Mouse (Mus musculus) ES-E14 (cell line): ENCODE results near the gene Rbfox3. TPM values are rescaled to one million over a fixed set of nuclear protein-coding genes. Genes with fewer than 3 reads are reported as not detected.

ENCODE experiments used
- DNase-seq: peaks from one replicate; pipeline ENCODE4 v3.0.0-alpha.2; 2013; ENCODE audit warnings: low read depth, low spot score
- H3K27ac ChIP-seq: 2 replicates; pipeline ENCODE4 v1.5.1; 2012; ENCODE audit warnings: low read depth, mild to moderate bottlenecking, low read length, moderate library complexity, mixed read lengths; ENCODE audit not compliant: poor library complexity, insufficient read depth, severe bottlenecking
- H3K36me3 ChIP-seq: 2 replicates; pipeline ENCODE4 v1.6.1; 2012; ENCODE audit warnings: mild to moderate bottlenecking, low read length, moderate library complexity, mixed read lengths; ENCODE audit not compliant: control insufficient read depth, poor library complexity, insufficient read depth, severe bottlenecking
- H3K4me1 ChIP-seq, 2 experiments: fragments of 150-350 bp in 1 of 2; sonication (generic) in 1 of 2; 2 replicates each; pipeline ENCODE4 v1.6.1; 2012; ENCODE audit warnings: low read length in 2 of 2, mild to moderate bottlenecking in 1 of 2, mixed read lengths in 1 of 2; ENCODE audit not compliant: control insufficient read depth in 2 of 2, insufficient read depth in 2 of 2, poor library complexity in 1 of 2
- H3K4me3 ChIP-seq, 2 experiments: fragments of 150-350 bp in 1 of 2; sonication (generic) in 1 of 2; 2 replicates each; pipeline ENCODE4 v1.5.1; 2012; ENCODE audit warnings: low read length in 2 of 2, low read depth in 1 of 2, mild to moderate bottlenecking in 1 of 2, mixed read lengths in 1 of 2; ENCODE audit not compliant: insufficient read depth in 1 of 2, poor library complexity in 1 of 2, severe bottlenecking in 1 of 2
- H3K9ac ChIP-seq: 2 replicates; pipeline ENCODE4 v1.6.1; 2012; ENCODE audit warnings: low read depth, mild to moderate bottlenecking, low read length, mixed read lengths; ENCODE audit not compliant: poor library complexity, insufficient read depth, severe bottlenecking
- H3K9me3 ChIP-seq: fragments of 150-350 bp; sonication (generic); 2 replicates; pipeline ENCODE4 v1.6.1; 2012; ENCODE audit warnings: low read depth, mild to moderate bottlenecking, low read length; ENCODE audit not compliant: control insufficient read depth, insufficient read depth
- CHD2 ChIP-seq: IDR thresholded peaks from 2 replicates; pipeline ENCODE4 v1.6.1; 2014; ENCODE audit warnings: mild to moderate bottlenecking, low read depth, low read length, inconsistent platforms
- HCFC1 ChIP-seq: IDR thresholded peaks from 2 replicates; pipeline ENCODE4 v1.6.1; 2012; ENCODE audit warnings: low read length, inconsistent platforms, borderline replicate concordance; ENCODE audit not compliant: insufficient read depth
- MAFK ChIP-seq: IDR thresholded peaks from 2 replicates; pipeline ENCODE4 v1.6.1; 2014; ENCODE audit warnings: mild to moderate bottlenecking, low read depth, low read length, inconsistent platforms; ENCODE audit not compliant: insufficient read depth
- ZC3H11A ChIP-seq: IDR thresholded peaks from 2 replicates; pipeline ENCODE4 v1.6.1; 2012; ENCODE audit warnings: low read depth, mild to moderate bottlenecking, inconsistent platforms, low read length, borderline replicate concordance
- ZNF384 ChIP-seq: IDR thresholded peaks from 2 replicates; pipeline ENCODE4 v1.6.1; 2012; ENCODE audit warnings: low read depth, low read length, inconsistent platforms
- in situ Hi-C, 2 experiments: fragments of 600-800 bp; cut with MboI; formaldehyde crosslinking; loops; one replicate each; pipeline ENCODE4 v1.15.1; 2025; ENCODE audit warnings: low sequenced_read_pairs in 2 of 2, inconsistent platforms in 1 of 2; ENCODE audit not compliant: unreplicated experiment in 2 of 2
- total RNA-seq: library from RNA; depleted of rRNA; stranded (reverse); fragments of 300-350 nt; gene quantifications from 2 replicates; pipeline ENCODE4 v1.2.3, GENCODE M21; 2012

Gene Rbfox3
- total RNA-seq, 1 experiment = 0.45 TPM

DNA sequence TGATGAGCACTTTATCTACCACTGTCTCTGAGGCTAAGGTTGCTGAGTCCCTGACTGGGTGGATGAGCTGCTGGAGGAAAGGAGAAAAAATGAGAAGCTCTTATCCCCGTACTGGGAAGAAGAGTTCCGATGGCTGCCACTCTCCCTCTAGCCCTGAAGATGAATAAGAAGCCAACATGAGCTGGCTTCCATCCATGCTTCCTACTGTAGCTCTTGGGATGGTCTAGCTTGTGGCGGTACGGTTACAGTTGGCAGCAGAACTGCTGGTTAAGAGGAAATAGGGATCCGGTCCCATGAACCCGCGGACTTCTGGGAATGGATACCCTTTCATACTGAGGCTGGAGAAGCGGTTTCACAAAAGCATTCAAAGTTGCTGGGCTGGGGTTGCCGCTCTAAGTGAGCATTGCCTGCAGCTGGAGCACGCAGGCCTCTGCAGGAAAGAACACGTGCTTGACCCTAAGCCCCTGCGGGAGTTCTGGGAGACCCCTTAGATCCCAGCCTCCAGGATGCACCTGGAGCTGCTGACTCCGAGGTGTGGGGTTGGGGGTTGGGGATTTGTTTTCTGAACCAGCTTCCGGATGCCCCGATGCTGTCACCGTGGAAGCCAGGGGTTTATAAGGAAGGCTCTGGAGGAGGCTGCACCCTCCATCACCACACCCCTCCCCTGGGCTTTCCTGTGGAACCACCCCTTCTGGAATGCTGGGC is 215.0 kb downstream of the Rbfox3 start:
- DNase-seq = no peak
- in situ Hi-C loops = no loop called here
- TF ChIP-seq HCFC1 = no peak
- TF ChIP-seq MAFK = no peak
- TF ChIP-seq ZC3H11A = no peak
- no peak for TF ChIP-seq CHD2
- no peak for TF ChIP-seq ZNF384
- H3K4me3 ChIP-seq = no peak overlapping the region
- no peaks in the 10 kb centered on the region for H3K36me3 ChIP-seq
- H3K4me1 ChIP-seq = 0 out of 4 replicates have a peak, but pooled peaks cover 0 to 3% of the 10 kb centered on the region in 2 experiments
- no peaks in the 10 kb centered on the region for H3K9me3 ChIP-seq
- H3K9ac ChIP-seq = no peak overlapping the region
- no peak overlapping the region for H3K27ac ChIP-seq

DNA sequence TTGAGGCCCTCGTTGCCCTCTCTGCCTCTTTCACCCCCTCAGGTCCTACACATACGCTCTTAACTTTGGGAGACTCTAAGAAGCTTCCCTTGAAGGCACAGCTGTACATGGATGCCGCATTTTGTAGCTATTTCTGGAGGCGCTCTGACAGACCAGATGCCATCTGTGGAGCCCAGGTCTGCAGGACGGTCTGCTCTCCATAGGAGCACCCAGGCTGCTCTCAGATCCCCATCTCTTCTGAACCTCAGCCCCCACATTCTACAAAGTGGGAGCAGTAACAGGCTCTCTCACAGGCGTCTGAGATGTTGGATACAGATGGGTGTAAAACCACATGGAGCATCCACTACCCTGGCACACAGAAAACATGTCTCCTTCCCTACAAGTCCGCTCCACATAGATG is 218.1 kb downstream of the Rbfox3 start:
- no peaks in the 10 kb centered on the region for H3K9me3 ChIP-seq
- no peak overlapping the region for H3K9ac ChIP-seq
- H3K27ac ChIP-seq = no peak overlapping the region
- no peak overlapping the region for H3K4me3 ChIP-seq
- TF ChIP-seq HCFC1 (no peak), ZNF384 (no peak), MAFK (no peak), CHD2 (no peak), ZC3H11A (no peak)
- no peak for DNase-seq
- in situ Hi-C loops = no loop called here
- no peaks in the 10 kb centered on the region for H3K36me3 ChIP-seq
- 0 out of 4 replicates have a peak, but pooled peaks cover 0 to 2% of the 10 kb centered on the region in 2 experiments for H3K4me1 ChIP-seq

- Histone ChIP-seq H3K36me3 (no peaks in the 10 kb centered on the region), H3K4me3 (no peak overlapping the region), H3K9ac (no peak overlapping the region), H3K9me3 (no peaks in the 10 kb centered on the region), H3K27ac (no peak overlapping the region), H3K4me1 (no peaks in the 10 kb centered on the region)
- TF ChIP-seq ZNF384 (no peak), HCFC1 (no peak), CHD2 (no peak), MAFK (no peak)
- in situ Hi-C loops = no loop called here
- no peak for DNase-seq
Observed at GRCm38 (mm10) chr11:118690262-118690661, 221.1 kb downstream of the Rbfox3 start.

DNA sequence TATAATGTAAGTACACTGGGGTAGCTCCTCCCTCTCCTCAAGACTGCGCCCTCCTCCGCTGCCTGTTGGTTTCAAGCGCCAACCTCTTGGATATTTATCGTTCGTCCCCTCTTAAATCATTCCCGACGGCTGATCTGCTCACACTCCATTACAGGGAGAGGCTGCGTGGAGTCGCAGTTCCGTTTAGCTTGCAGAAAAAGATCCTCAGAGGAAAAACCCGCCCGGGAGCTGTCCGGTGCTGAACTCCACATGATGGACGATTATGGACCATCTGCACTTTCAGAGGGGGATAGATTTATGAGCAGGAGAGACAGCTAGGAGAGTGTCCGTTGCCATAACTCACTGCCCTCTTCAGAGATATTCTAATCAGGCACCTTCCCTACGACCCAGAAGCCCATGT is 226.0 kb downstream of the Rbfox3 start:
- in situ Hi-C loops = no loop called here
- Histone ChIP-seq H3K4me1 (no peaks in the 10 kb centered on the region), H3K27ac (no peak overlapping the region), H3K36me3 (no peaks in the 10 kb centered on the region), H3K9ac (no peak overlapping the region), H3K9me3 (no peaks in the 10 kb centered on the region), H3K4me3 (no peak overlapping the region; a peak in 1 of 4 replicates)
- TF ChIP-seq ZC3H11A (no peak), MAFK (peak; percentile 79), ZNF384 (no peak)
- peak; percentile 40 for DNase-seq

GRCm38 (mm10) chr11:118684665-118685064 is 226.7 kb downstream of the Rbfox3 start:
- H3K36me3 ChIP-seq = no peaks in the 10 kb centered on the region
- in situ Hi-C loops = no loop called here
- no peak for TF ChIP-seq CHD2
- no peak for TF ChIP-seq ZNF384

More at GRCm38 (mm10) chr11:118684665-118685064, 226.7 kb downstream of the Rbfox3 start:
- no peak for DNase-seq
- Histone ChIP-seq H3K4me1 (no peaks in the 10 kb centered on the region), H3K4me3 (no peak overlapping the region), H3K9me3 (no peaks in the 10 kb centered on the region), H3K9ac (no peak overlapping the region), H3K27ac (no peak overlapping the region)
